Mouse (Mus musculus) midbrain, embryonic 11.5 days (tissue): ENCODE measurements at regions not wholly inside any gene's neighbourhood (a gene's known extent, or its start where the extent isn't known, plus 50 kb on each side); places are given as distances from the start of the nearest gene placed in this dataset.

Experiments
- ATAC-seq: fragments of 200-750 bp; cut with Nextera tagmentation; 2 replicates; pipeline ENCODE4 v1.8.0; 2017; ENCODE audit warnings: moderate TSS enrichment, moderate library complexity; ENCODE audit not compliant: low FRiP score
- DNase-seq: peaks from one replicate; pipeline ENCODE4 v3.0.0; 2015; ENCODE audit warnings: low spot score; ENCODE audit errors: missing footprints
- H3K27ac ChIP-seq: fragments of 300-500 bp; sonication (generic); 2 replicates; pipeline ENCODE4 v1.5.1; 2014; ENCODE audit warnings: low read depth, low read length
- H3K27me3 ChIP-seq: fragments of 300-500 bp; sonication (generic); 2 replicates; pipeline ENCODE4 v1.6.1; 2014; ENCODE audit warnings: mild to moderate bottlenecking, low read length, moderate library complexity, mixed read lengths; ENCODE audit not compliant: control insufficient read depth, insufficient read depth
- H3K36me3 ChIP-seq: fragments of 300-500 bp; sonication (generic); 2 replicates; pipeline ENCODE4 v1.6.1; 2014; ENCODE audit warnings: mild to moderate bottlenecking, low read length, moderate library complexity, mixed read lengths; ENCODE audit not compliant: control insufficient read depth, insufficient read depth
- H3K4me1 ChIP-seq: fragments of 300-500 bp; sonication (generic); 2 replicates; pipeline ENCODE4 v1.6.1; 2014; ENCODE audit warnings: low read length; ENCODE audit not compliant: control insufficient read depth, insufficient read depth
- H3K4me2 ChIP-seq: fragments of 300-500 bp; sonication (generic); 2 replicates; pipeline ENCODE4 v1.6.1; 2014; ENCODE audit warnings: mild to moderate bottlenecking, moderate library complexity
- H3K4me3 ChIP-seq: fragments of 300-500 bp; sonication (generic); 2 replicates; pipeline ENCODE4 v1.5.1; 2014; ENCODE audit warnings: low read depth, low read length
- H3K9ac ChIP-seq: fragments of 300-500 bp; sonication (generic); 2 replicates; pipeline ENCODE4 v1.6.1; 2014; ENCODE audit warnings: low read length
- H3K9me3 ChIP-seq: fragments of 300-500 bp; sonication (generic); 2 replicates; pipeline ENCODE4 v1.6.1; 2016; ENCODE audit warnings: low read length; ENCODE audit not compliant: control insufficient read depth
- WGBS: fragments of 180-500 bp; shearing (Covaris S2); extraction: QIAGEN DNeasy Blood & Tissue Kit; methylation state at CpG from one replicate; pipeline ENCODE4 v1.1.7; 2014; 5-methylcytosine and 5-hydroxymethylcytosine counted together

DNA sequence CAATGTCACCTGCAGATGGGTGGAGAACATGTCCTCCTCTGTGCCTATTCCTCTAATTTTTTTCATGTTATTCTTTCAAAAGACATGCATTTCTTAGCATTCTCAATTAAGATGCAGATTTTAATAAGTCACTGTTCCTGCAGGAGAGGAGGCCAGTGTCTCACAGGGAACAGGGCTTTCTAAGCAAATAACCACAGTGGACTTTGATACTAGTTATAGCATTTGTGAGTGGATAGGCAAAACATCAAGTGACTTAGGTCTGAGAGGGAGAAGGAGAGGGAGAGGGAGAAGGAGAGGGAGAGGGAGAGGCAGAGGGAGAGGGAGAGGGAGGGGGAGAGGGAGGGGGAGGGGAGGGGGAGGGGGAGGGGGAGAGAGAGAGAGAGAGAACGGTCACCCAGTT, 50.4 kb upstream of the Maf start:
- 60% methylated on average over 1 of the region's 1 CpGs for WGBS
- Histone ChIP-seq H3K4me3 (no peak overlapping the region), H3K9me3 (no peaks in the 10 kb centered on the region), H3K9ac (no peak overlapping the region), H3K36me3 (no peaks in the 10 kb centered on the region), H3K27me3 (no peaks in the 10 kb centered on the region), H3K4me1 (no peaks in the 10 kb centered on the region), H3K4me2 (no peak overlapping the region), H3K27ac (no peak overlapping the region)
- no peak for DNase-seq
- ATAC-seq = no peak
